Mouse (Mus musculus): ENCODE results near the gene Capzb. TPM values are rescaled to one million over a fixed set of nuclear protein-coding genes. Genes with fewer than 3 reads are reported as not detected.

Gene Capzb
- polyA plus RNA-seq, 1 experiment from 2014 or later, result 401 TPM

GRCm38 (mm10) chr4:139270168-139270567 lies 77.5 kb downstream of the Capzb start:
- TF ChIP-seq CTCF (IDR thresholded peaks at IDR 0.05) (no peak), EP300 (IDR thresholded peaks at IDR 0.05) (no peak)
- DNase-seq (ENCODE audit: low spot score) (no peak), ATAC-seq (no peak)
- Histone ChIP-seq H3K4me1 (ENCODE audit: insufficient read depth, low read depth, low read length) (no peaks in the 10 kb centered on the region), H3K9ac (replicated peaks; ENCODE audit: low read depth) (no peak overlapping the region), H3K36me3 (ENCODE audit: insufficient read depth, low read length) (peaks cover 10% of the 10 kb centered on the region; the same call in 1 of the 2 replicates), H3K27me3 (replicated peaks; ENCODE audit: insufficient read depth, low read length) (no peaks in the 10 kb centered on the region), H3K4me3 (ENCODE audit: low read depth, low read length) (no peak overlapping the region), H3K4me2 (replicated peaks; ENCODE audit: low read depth, low read length) (no peak overlapping the region), H3K27ac (ENCODE audit: low read length) (no peak overlapping the region), H3K9me3 (ENCODE audit: low read length) (no peaks in the 10 kb centered on the region)
- WGBS, result 92% methylated on average over 3 of the region's 3 CpGs

GRCm38 (mm10) chr4:139271562-139271961 lies 78.9 kb downstream of the Capzb start:
- no peaks in the 10 kb centered on the region for H3K9me3 ChIP-seq (ENCODE audit: low read length)
- WGBS, result 85% methylated on average over 9 of the region's 9 CpGs

GRCm38 (mm10) chr4:139272951-139273680 lies 80.4 kb downstream of the Capzb start:
- 86% methylated on average over 10 of the region's 10 CpGs for WGBS
- ATAC-seq (no peak), DNase-seq (ENCODE audit: low spot score) (no peak)
- H3K4me3 ChIP-seq (ENCODE audit: low read depth, low read length), result no peak overlapping the region
- H3K4me1 ChIP-seq (ENCODE audit: insufficient read depth, low read depth, low read length), result no peaks in the 10 kb centered on the region
- no peaks in the 10 kb centered on the region for H3K27me3 ChIP-seq (replicated peaks; ENCODE audit: insufficient read depth, low read length)
- no peak overlapping the region for H3K27ac ChIP-seq (ENCODE audit: low read length)
- H3K9ac ChIP-seq (replicated peaks; ENCODE audit: low read depth), result no peak overlapping the region
- H3K4me2 ChIP-seq (replicated peaks; ENCODE audit: low read depth, low read length), result no peak overlapping the region
- TF ChIP-seq EP300 (IDR thresholded peaks at IDR 0.05), result no peak
- no peak for TF ChIP-seq CTCF (IDR thresholded peaks at IDR 0.05)
- H3K9me3 ChIP-seq (ENCODE audit: low read length), result no peaks in the 10 kb centered on the region
- no peaks in the 10 kb centered on the region for H3K36me3 ChIP-seq (ENCODE audit: insufficient read depth, low read length)

More at GRCm38 (mm10) chr4:139271562-139271961, 78.9 kb downstream of the Capzb start:
- H3K36me3 ChIP-seq (ENCODE audit: insufficient read depth, low read length), result peaks cover 5% of the 10 kb centered on the region; the same call in 1 of the 2 replicates
- no peak for TF ChIP-seq CTCF (IDR thresholded peaks at IDR 0.05)
- TF ChIP-seq EP300 (IDR thresholded peaks at IDR 0.05), result no peak
- H3K4me3 ChIP-seq (ENCODE audit: low read depth, low read length), result no peak overlapping the region
- ATAC-seq (no peak), DNase-seq (ENCODE audit: low spot score) (no peak)
- H3K4me1 ChIP-seq (ENCODE audit: insufficient read depth, low read depth, low read length), result no peaks in the 10 kb centered on the region
- no peak overlapping the region for H3K4me2 ChIP-seq (replicated peaks; ENCODE audit: low read depth, low read length)
- no peak overlapping the region for H3K27ac ChIP-seq (ENCODE audit: low read length)
- no peaks in the 10 kb centered on the region for H3K27me3 ChIP-seq (replicated peaks; ENCODE audit: insufficient read depth, low read length)
- H3K9ac ChIP-seq (replicated peaks; ENCODE audit: low read depth), result no peak overlapping the region

- H3K27ac ChIP-seq (ENCODE audit: low read length), result no peak overlapping the region
- H3K27me3 ChIP-seq (replicated peaks; ENCODE audit: insufficient read depth, low read length), result no peaks in the 10 kb centered on the region
Measured at GRCm38 (mm10) chr4:139274573-139274972, 81.9 kb downstream of the Capzb start.

GRCm38 (mm10) chr4:139276411-139276810 lies 83.7 kb downstream of the Capzb start:
- H3K4me3 ChIP-seq (ENCODE audit: low read depth, low read length), result no peak overlapping the region
- H3K27ac ChIP-seq (ENCODE audit: low read length), result no peak overlapping the region
- peaks cover under 1% of the 10 kb centered on the region; the same call in 1 of the 2 replicates for H3K36me3 ChIP-seq (ENCODE audit: insufficient read depth, low read length)
- H3K9me3 ChIP-seq (ENCODE audit: low read length), result no peaks in the 10 kb centered on the region
- no peak overlapping the region for H3K4me2 ChIP-seq (replicated peaks; ENCODE audit: low read depth, low read length)
- TF ChIP-seq EP300 (IDR thresholded peaks at IDR 0.05) (no peak), CTCF (IDR thresholded peaks at IDR 0.05) (no peak)
- no peak for DNase-seq (ENCODE audit: low spot score)
- no peaks in the 10 kb centered on the region for H3K27me3 ChIP-seq (replicated peaks; ENCODE audit: insufficient read depth, low read length)
- 82% methylated on average over 7 of the region's 7 CpGs for WGBS
- ATAC-seq, result no peak
- no peaks in the 10 kb centered on the region for H3K4me1 ChIP-seq (ENCODE audit: insufficient read depth, low read depth, low read length)
- no peak overlapping the region for H3K9ac ChIP-seq (replicated peaks; ENCODE audit: low read depth)

More at GRCm38 (mm10) chr4:139274573-139274972, 81.9 kb downstream of the Capzb start:
- no peak overlapping the region for H3K9ac ChIP-seq (replicated peaks; ENCODE audit: low read depth)
- no peak for TF ChIP-seq EP300 (IDR thresholded peaks at IDR 0.05)
- TF ChIP-seq CTCF (IDR thresholded peaks at IDR 0.05), result no peak
- no peak overlapping the region for H3K4me3 ChIP-seq (ENCODE audit: low read depth, low read length)
- WGBS, result 85% methylated on average over 7 of the region's 7 CpGs
- no peak for ATAC-seq
- no peak overlapping the region for H3K4me2 ChIP-seq (replicated peaks; ENCODE audit: low read depth, low read length)
- H3K4me1 ChIP-seq (ENCODE audit: insufficient read depth, low read depth, low read length), result no peaks in the 10 kb centered on the region
- no peaks in the 10 kb centered on the region for H3K9me3 ChIP-seq (ENCODE audit: low read length)
- no peak for DNase-seq (ENCODE audit: low spot score)
- H3K36me3 ChIP-seq (ENCODE audit: insufficient read depth, low read length), result no peaks in the 10 kb centered on the region

GRCm38 (mm10) chr4:139280530-139280929 lies 87.8 kb downstream of the Capzb start:
- Histone ChIP-seq H3K4me2 (replicated peaks; ENCODE audit: low read depth, low read length) (no peak overlapping the region), H3K9ac (replicated peaks; ENCODE audit: low read depth) (no peak overlapping the region), H3K36me3 (ENCODE audit: insufficient read depth, low read length) (peaks cover 26% of the 10 kb centered on the region), H3K27me3 (replicated peaks; ENCODE audit: insufficient read depth, low read length) (no peaks in the 10 kb centered on the region), H3K4me3 (ENCODE audit: low read depth, low read length) (no peak overlapping the region), H3K4me1 (ENCODE audit: insufficient read depth, low read depth, low read length) (no peaks in the 10 kb centered on the region), H3K9me3 (ENCODE audit: low read length) (no peaks in the 10 kb centered on the region), H3K27ac (ENCODE audit: low read length) (no peak overlapping the region)
- DNase-seq (ENCODE audit: low spot score) (no peak), ATAC-seq (no peak)
- no peak for TF ChIP-seq EP300 (IDR thresholded peaks at IDR 0.05)
- TF ChIP-seq CTCF (IDR thresholded peaks at IDR 0.05), result no peak
- WGBS, result 88% methylated on average over 12 of the region's 12 CpGs

Measured in lung, postnatal 0 days (tissue).